Mouse (Mus musculus): ENCODE data around the gene Adig.

Adig gene

DNA sequence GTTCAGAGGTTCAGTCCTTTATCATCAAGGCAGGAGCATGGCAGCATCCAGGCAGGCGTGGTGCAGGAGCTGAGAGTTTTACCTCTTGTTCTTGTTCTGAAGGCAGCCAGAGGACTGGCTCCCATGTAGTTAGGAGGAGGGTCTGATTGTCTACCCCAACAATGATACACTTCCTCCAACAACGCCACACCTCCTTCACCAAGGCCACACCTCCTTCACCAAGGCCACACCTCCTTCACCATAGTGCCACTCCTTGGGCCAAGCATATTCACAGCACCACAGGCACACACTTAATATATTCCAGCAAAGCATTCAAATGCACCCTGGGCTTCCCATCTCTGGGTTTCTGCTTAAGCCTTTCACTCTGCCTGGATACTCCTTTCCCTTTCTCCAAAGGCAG is 42.9 kb downstream of the Adig start:
- DNase-seq, result no peak

DNA sequence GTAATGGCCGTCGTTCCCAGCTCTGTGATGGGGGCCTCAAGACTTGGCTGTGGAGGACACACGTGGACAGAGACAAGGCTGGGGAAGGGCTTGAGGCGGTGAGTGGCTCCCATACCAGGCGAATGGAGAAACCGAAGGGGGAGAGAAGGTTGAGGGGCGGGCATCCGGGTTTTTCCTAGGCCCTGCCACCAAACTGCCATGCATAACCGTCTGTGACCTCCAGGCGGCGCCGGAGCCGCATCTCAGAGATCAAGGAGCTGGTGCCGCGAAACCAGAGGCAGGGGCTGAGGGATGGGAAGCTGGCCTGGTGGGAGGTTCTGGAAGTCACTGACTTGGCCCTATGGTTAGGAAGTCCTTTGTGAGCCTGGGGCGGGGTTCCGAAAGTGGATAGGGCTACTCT is 44.3 kb downstream of the Adig start:
- DNase-seq, result peak; percentile 40

DNA sequence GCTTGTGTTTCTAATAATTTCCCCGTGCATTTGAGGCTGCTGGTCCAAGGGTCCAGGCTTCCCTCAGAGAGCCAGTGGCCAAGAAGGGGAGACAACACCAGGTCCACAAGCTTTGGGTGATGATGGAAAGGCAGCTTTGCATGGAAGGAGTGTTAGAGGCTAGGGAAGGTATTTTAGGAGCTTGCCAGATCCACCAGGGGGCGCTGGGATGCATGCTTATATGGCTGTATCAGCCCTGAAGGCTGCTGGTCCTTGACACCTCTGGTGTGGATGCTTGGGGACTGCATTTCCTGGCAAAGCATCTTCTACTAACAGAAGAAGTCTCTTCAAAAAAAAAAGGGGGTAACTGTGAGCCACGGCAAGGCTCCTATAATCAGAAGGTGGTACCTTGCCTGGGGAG is 47.7 kb downstream of the Adig start:
- peak; percentile 50 for DNase-seq

DNA sequence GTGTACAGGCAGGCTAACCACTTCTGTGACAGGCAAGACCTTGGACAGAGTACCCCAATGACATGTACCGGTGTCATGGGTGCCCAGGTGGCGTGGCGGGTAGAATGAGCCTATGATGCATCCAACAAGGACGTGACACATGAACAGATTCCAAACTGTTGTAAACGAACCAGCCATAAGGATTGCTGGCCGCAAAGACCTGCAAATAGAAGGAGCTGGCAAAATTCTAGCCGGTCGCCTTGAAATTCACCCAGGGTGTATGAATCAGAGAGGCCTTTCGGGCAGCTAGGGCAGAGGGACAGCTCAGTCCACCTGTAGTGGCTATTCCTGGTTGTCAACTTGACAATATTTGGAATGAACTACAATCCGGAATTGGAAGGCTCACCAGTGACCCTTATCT is 52.0 kb downstream of the Adig start:
- DNase-seq, result no peak

DNA sequence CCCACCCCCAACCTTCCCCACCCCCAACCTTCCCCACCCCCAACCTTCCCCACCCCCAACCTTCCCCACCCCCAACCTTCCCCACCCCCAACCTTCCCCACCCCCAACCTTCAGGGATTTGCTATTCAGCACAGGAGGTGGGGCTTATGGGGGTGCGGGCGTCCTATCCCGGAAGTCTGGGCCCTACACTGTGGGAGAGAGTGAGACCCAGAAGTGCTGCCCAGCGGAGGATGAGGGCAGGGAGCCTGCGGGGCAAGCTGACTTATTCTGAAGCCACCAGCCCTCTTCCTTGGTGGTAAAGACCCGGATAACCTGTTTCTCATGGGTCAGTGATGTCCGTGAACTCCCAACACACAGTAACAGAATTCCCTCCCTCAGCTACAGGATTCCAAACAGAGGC is 52.8 kb downstream of the Adig start:
- peak; percentile 28 for DNase-seq

DNA sequence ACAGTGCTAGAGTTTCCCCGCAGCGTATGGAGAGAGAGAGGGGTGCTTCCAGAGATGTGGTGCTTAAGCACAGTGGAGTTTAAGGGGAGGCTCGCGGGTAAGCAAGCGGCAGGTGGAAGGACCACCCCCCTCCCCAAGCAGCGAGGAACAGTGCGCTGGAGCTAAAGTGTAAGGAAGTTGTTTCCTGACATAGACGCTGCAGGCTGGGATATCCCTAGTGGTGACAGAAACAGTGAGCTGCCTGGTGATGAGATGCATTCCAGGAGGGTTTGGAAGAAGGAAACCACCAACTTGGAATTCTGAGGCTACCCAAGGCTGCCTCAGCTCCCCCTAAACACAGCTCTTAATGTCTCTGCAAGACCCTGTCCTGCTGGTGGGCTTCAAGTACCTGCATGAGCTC is 53.4 kb downstream of the Adig start:
- DNase-seq, result no peak

DNA sequence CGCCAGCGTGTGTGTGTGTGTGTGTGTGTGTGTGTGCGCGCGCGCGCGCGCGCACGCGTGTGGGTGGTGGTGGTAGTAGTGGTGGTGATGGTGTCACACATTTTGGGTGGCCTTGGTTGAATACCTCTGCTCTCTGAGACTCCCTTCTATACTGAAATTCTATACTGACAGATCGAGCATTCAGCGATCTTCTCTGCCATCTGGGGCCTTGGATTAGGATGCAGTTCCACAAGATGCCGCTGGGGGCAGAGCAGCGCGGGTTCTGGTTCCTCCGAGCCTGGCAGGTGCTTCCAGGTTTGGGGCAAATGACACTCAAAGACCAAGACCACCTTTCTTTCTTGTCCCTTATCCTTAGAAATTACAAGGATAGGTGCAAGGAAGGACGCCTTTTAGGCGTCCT is 53.8 kb downstream of the Adig start:
- peak; percentile 25 for DNase-seq

DNA sequence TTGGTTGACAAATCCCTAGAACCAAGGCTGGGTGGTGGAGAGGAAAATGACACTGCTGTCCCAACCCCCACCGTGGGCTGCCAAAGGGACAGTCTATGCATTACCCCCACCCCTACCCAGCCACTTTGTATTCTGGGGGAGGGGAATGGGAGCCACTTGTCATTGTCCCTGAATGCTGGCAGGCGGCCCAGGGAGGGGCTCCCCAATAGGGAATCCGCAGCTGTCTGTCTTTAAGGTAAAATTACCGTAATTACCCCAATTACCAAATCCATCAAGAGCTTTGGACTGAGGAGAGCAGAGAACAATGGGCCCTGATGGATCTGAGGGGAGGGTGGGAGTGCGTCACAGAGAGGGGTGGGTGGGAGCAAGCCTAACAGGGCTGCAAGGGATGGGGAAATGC is 54.3 kb downstream of the Adig start:
- DNase-seq, result no peak
